Mouse (Mus musculus) cerebral cortex, adult 2 months (tissue): Measurements from ENCODE around the gene Iqcc.

Experiments used
- WGBS: fragments of 180-500 bp; shearing (Covaris S2); methylation state at CpG from one replicate; pipeline ENCODE4 v1.1.7; 2018; 5-methylcytosine and 5-hydroxymethylcytosine counted together

Gene Iqcc

DNA sequence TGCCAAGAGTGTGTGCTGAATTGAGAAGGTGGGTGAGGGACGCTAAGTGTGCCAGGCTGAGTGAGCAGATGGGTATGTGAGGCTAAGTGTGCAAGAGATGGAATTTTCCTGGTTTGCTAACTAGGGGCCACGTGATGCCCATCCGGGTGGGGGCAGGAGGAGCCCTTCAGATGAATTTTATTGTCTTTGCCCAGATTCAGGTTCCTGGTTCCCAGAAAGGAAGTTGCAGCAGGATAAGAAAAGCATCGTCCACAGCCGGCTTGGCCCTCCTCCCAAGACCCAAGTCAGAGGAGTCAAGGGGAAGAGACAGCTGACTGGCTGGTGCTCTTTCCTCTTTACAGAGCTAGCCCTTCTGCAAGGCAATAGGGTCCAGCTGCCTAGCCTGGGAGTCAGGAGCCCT, 40.4 kb downstream of the Iqcc start, which contains the start of gene Fam167b:
Gene Fam167b, minus strand, starts transcription at position 84 of the 400 bp plus-strand sequence.
- WGBS = 66% methylated on average over 5 of the region's 5 CpGs

DNA sequence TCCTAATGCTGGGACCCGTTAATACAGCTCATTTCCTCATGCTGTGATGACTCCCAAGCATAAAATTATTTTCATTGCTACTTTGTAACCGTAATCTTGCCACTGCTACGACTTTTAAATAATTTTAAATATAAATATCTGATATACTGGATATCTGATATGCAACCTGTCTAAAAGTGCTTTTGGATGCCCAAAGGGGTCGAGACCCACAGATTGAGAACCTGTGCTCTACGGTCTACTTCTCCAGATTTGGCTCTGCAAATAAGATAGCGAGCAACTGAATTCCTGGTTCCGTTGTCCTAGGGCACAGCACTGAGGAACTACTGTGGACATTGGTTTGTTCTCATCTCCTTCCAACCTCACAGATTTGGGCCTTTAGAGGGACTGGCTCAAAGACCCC, 41.2 kb downstream of the Iqcc start:
- WGBS = 86% methylated on average over 7 of the region's 7 CpGs

DNA sequence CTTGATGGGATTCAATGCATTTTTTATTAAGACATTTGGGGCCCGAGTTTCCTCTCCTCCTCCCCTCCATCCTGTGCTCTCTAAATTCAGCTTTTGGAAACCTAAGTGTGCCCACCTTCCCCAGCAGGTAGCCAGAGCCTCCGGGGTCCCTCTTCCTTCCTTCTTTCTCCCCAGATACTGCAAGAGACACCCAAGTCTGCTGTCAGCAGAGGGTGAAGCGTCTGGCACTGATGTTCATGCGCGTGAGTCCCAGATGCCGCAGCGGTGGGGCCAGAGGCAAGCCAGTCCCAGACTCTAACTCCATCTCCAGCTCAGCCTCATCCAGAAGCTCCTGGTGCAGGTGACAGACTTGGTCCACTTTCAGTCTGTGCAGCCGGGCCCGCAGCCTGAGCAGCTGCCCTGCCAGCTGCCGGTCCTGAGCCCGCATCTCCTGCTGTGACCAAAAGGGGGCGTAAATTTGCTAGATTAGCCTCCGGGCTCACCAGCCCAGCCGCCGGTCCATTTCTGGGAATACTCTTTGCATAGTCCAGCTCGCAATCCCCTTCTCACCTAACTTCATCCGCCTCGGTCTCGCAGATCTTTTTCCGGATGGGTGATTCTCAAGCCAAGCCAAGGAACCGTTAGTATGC, 41.9 kb downstream of the Iqcc start:
- 36% methylated on average over 21 of the region's 21 CpGs for WGBS

DNA sequence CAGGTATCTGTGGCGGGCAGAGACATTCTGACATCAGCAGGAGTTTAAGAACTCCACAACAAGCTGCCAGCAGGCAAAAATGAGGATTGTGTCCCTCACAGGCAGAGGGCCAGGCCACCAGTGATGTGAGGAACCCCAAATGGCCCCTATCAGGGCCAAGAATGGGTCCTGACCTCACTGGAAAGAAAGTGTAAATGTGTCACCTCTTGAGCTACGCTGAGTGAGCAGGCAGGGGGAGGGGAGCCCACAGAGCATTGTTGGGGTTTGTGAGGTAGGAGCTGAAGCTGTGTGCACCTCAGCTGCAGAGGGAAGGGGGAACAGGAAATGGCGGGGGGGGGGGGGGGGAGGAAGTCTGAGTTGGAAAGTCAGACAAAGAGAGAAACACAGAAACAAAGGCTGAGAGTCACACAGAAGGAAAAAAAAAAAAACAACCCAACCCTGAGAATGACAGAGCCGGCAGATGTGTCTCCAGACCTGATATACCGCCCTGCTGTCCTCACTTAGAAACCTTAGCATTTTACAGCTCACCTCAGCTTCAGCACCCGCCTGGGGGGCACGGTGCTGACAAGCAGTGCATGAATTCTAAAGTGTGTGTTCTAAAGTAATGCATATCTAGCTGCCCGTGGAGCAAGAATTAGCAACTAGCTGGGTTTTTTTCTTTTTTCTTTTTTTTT, 43.6 kb downstream of the Iqcc start:
- 63% methylated on average over 7 of the region's 8 CpGs for WGBS

DNA sequence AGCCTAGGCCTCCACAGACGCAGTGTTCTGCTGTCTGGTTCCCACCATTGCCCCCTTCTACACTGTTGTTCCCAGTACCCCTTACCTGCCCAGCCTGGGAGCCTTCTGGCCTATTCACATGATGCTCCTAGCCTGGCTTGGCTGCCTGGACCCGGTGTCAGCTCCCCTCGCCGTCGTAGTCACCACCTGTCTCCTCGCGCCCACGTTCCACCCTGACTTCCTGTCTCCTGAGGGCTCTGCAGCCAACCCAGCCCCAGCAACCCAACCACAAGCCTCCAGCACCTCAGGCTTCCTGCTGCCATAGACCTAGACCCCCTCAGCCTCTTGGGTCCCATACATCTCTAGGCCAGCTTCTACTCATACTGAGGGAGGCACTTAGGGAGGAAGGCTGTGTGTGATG, 45.5 kb downstream of the Iqcc start, which contains the start of gene Lck:
Gene Lck, minus strand, starts transcription at position 212 of the 400 bp plus-strand sequence.
- 92% methylated on average over 8 of the region's 8 CpGs for WGBS

DNA sequence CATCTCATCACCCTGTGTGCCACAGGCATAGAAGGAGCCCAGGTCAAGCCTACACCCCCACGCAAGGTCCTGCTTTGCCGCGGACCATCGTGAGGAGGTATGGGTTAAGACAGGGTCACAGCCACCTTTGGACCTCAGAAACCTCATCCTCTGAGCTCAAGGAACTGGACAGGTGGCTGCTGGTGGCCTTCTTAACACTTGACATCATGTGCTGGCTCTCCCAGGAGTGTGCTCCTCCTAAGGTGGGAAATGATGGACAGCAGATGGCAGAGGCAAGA, 45.9 kb downstream of the Iqcc start:
- 97% methylated on average over 4 of the region's 4 CpGs for WGBS

DNA sequence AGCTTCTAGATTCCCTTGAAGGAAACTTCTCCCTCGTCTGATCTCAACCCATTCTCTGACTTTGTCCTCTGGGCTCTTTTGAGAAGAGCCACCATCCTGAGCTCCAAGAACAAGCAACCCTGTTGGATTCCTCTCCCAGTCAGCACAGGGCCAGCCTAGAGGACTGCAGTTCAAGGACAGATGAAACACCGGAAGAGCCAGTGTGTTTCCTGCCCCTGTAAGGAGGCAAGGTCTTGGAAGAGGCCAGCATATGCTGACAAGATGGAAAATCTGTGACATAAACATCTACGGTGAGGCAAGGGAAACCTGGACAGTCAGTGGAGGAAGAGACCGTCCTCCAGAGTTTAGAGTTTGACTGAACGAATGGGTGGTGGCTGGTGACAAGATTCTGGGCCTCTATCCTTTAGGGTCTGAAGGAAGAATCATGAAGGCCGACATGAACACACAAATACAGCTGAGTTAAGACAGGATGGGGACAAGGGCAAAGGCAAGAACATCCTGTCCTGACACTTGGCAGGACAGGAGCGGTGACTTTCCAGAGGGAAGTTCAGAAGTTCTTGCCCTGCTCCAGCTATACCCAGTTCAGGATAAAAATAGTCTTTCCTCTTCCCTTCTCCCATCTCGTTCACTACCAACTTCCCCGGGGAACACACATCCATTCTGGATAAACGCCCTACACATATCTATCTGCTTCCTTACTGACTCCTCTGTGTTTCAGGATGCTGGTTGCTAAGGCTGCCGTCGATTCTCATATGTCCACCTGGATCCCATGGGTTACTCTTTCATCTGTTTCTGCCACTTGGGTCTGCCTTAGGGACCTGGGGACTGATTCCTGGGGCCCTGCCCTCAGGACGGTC, 46.4 kb downstream of the Iqcc start:
- 72% methylated on average over 13 of the region's 13 CpGs for WGBS

DNA sequence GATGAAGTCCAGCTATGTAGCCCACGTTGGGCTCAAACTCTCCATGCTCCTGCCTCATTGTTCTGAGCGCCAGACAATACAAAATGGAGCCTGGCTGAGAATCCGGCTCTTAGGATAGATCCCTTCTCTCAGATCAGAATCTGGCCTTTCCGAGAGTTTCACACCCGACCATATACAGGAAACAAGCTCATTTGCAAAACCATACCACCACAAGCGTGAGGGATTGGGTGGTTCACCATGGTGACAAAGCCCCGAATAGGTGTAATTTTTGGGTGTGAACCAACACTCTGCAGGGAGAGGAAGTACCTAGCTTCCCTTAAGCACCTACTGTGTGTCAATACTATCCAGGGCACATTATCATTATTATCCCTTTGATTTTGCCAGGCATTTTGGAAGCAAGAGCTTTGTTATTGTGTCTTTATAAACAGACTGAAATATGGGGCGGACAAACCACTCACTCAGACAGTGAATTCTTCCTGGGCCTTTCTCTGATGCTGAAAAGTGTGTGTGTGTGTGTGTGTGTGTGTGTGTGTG, 47.3 kb downstream of the Iqcc start:
- 87% methylated on average over 8 of the region's 8 CpGs for WGBS

DNA sequence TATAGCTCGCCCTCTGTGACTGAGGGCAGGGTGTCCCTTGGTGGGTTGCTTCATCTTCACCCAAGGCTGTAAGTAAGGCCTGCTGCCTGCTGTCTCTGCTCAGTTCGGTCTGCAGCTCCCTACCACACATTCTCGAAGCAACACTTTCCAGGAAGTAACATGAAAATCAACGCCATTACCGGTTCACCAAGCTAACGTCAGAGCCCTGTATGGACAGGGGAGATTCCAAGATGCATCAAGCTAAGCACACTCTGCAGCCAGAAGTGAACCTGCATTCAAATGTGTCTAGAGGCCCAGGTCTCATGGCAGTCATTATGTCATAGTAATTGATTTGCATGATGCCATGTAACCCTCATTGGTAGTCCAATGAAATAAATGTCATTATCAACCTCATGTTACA, 48.9 kb downstream of the Iqcc start:
- 87% methylated on average over 6 of the region's 6 CpGs for WGBS

DNA sequence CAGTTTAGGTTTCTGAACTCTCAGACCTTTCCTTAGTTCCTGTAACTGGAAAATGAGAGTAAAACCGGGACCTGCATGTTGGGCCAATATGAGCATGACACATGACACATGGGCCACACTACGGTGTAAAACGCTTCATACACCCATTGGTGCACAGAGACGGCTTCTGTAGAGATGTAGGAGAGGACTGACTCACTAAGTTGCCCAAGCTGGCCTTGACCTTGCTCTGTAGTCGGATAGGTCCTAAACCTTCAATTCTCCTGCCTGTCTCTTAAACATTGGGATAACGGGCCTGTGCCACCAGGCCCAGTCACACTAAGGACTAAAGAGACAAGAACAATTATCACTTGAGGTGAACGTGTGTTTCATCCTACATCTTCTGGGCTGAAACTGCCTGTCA, 50.5 kb downstream of the Iqcc start:
- WGBS = 92% methylated on average over 7 of the region's 7 CpGs

DNA sequence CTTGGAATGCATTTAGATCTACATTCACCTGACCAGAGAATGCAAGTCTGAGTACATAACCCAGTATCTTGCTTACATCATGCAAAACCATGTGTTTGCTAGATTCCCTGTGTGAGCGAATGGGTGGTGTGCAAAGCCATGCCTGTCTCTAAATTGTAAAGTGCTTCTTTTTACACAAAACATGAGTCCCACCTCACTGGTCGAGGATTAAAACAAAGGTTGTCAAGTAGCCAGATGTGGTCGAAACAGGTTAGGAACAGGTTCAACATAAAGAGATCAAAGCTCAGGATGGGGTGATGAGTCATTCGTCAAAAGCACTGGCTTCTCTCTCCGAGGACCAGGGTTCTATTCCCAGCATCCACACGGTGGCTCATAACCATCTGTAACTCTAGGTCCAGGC, 53.8 kb downstream of the Iqcc start:
- WGBS = 88% methylated on average over 6 of the region's 6 CpGs
